Mouse (Mus musculus) hindbrain, postnatal 0 days (tissue): ENCODE measurements at regions not wholly inside any gene's neighbourhood (a gene's known extent, or its start where the extent isn't known, plus 50 kb on each side); places are given as distances from the start of the nearest gene placed in this dataset.

Experiments used
- ATAC-seq: fragments of 200-750 bp; cut with Nextera tagmentation; 2 replicates; pipeline ENCODE4 v1.8.0; 2017; ENCODE audit warnings: mild to moderate bottlenecking, moderate TSS enrichment, moderate library complexity
- DNase-seq: peaks from one replicate; pipeline ENCODE4 v3.0.0-alpha.2; 2015; ENCODE audit warnings: low spot score
- H3K27ac ChIP-seq: fragments of 300-500 bp; sonication (generic); 2 replicates; pipeline ENCODE4 v1.5.1; 2014; ENCODE audit warnings: mild to moderate bottlenecking
- H3K27me3 ChIP-seq: fragments of 300-500 bp; sonication (generic); 2 replicates; pipeline ENCODE4 v1.6.1; 2014; ENCODE audit warnings: low read length, mixed read lengths; ENCODE audit not compliant: insufficient read depth
- H3K36me3 ChIP-seq: fragments of 300-500 bp; sonication (generic); 2 replicates; pipeline ENCODE4 v1.6.1; 2014; ENCODE audit warnings: low read length, mixed read lengths; ENCODE audit not compliant: insufficient read depth
- H3K4me1 ChIP-seq: fragments of 300-500 bp; sonication (generic); 2 replicates; pipeline ENCODE4 v1.6.1; 2014; ENCODE audit warnings: antibody characterized with exemption, low read length, mixed read lengths; ENCODE audit not compliant: insufficient read depth
- H3K4me2 ChIP-seq: fragments of 300-500 bp; sonication (generic); 2 replicates; pipeline ENCODE4 v1.6.1; 2014; ENCODE audit warnings: low read depth, mild to moderate bottlenecking, low read length, moderate library complexity, mixed read lengths
- H3K4me3 ChIP-seq: fragments of 300-500 bp; sonication (generic); 2 replicates; pipeline ENCODE4 v1.5.1; 2014; ENCODE audit warnings: low read length
- H3K9ac ChIP-seq: fragments of 300-500 bp; sonication (generic); replicated peaks from 2 replicates; pipeline ENCODE4 v1.6.1; 2014; ENCODE audit warnings: mild to moderate bottlenecking, low read length, moderate library complexity, mixed read lengths
- H3K9me3 ChIP-seq: fragments of 300-500 bp; sonication (generic); 2 replicates; pipeline ENCODE4 v1.6.1; 2016; ENCODE audit warnings: low read length, mixed read lengths
- CTCF ChIP-seq: IDR thresholded peaks from 2 replicates; pipeline ENCODE4 v1.5.1; 2016; ENCODE audit warnings: antibody characterized with exemption, control low read depth, low read depth
- WGBS: fragments of 180-500 bp; shearing (Covaris S2); extraction: QIAGEN DNeasy Blood & Tissue Kit; methylation state at CpG from one replicate; pipeline ENCODE4 v1.1.7; 2014; 5-methylcytosine and 5-hydroxymethylcytosine counted together

DNA sequence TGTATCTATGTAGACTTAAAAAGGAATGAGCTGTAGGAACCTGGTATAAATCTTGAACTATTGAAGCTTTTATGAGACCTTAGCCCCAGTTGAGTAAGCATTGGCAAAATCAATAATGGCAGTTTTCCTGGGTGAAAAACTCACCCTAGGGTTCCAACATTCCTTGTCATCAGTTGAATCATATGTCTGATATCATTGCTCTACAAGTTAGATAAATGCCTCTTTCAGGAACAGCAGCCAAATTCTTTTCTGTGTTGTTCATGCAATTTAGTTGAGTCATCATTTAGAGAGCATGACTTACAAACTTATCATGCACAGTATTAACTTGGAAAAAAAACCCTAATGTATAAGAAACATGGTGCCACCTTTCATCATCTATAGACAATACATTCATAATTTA lies 128.2 kb downstream of the Gm43517 start:
- DNase-seq, result no peak
- no peak for ATAC-seq
- H3K9ac ChIP-seq, result no peak overlapping the region
- H3K4me1 ChIP-seq, result no peaks in the 10 kb centered on the region
- H3K4me3 ChIP-seq, result no peak overlapping the region
- no peaks in the 10 kb centered on the region for H3K27me3 ChIP-seq
- H3K36me3 ChIP-seq, result no peaks in the 10 kb centered on the region
- no peak for TF ChIP-seq CTCF
- no peaks in the 10 kb centered on the region for H3K9me3 ChIP-seq
- no peak overlapping the region for H3K4me2 ChIP-seq
- H3K27ac ChIP-seq, result no peak overlapping the region

DNA sequence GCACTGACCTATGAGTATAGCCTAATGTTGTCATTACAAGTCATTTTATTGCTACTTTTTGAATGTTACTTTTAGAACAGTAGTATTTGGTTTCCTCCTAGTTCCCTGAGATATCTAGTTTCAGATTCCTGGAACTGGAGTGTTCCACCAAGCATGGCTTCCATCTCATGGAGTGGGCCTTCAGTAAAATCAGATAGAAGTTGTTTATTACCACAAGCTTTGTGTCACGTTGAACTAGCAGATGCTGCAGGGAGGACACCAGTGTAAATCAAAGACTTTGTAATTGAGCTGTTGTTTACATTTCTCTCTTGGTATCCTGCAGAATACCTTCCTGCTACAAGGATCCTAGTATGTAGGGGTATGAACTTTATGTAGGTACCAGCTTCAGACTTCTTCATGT lies 129.6 kb downstream of the Gm43517 start:
- WGBS, result 79% methylated on average over 1 of the region's 1 CpGs
- Histone ChIP-seq H3K4me1 (no peaks in the 10 kb centered on the region), H3K27me3 (no peaks in the 10 kb centered on the region), H3K9me3 (no peaks in the 10 kb centered on the region), H3K4me2 (no peak overlapping the region), H3K4me3 (no peak overlapping the region), H3K36me3 (no peaks in the 10 kb centered on the region), H3K27ac (no peak overlapping the region), H3K9ac (no peak overlapping the region)
- no peak for DNase-seq
- ATAC-seq, result no peak
- no peak for TF ChIP-seq CTCF
